Mouse (Mus musculus): ENCODE results near the gene Cox6a2.

DNA sequence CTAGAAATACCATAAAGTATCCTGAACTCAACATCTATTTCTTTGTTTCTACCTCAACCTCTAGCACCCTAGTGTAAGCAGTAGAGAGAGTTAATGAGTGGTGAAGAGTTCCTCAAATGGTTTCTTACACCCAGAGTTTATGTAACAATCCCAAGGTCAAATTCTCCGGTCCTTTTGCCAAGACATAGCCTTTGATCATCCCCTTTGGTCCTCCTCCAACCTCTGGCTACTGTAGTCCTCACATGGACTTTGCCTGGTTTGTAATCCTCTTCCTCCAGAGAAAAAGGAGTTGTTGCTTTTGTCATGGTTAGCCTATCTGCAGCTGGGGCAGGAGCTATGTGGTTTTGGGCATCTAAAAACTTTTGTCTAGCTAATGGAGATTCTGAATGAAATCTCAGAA, 29.3 kb upstream of the Cox6a2 start:
- TF ChIP-seq POLR2A (IDR thresholded peaks at IDR 0.05; ENCODE audit: low read depth, low read length): no peak; the same call in 1 of the 2 replicates
- TF ChIP-seq CTCF (IDR thresholded peaks at IDR 0.05; ENCODE audit: borderline replicate concordance, insufficient read depth, low read length): no peak
